Mouse (Mus musculus): Measurements from ENCODE around the gene Yars2.

DNA sequence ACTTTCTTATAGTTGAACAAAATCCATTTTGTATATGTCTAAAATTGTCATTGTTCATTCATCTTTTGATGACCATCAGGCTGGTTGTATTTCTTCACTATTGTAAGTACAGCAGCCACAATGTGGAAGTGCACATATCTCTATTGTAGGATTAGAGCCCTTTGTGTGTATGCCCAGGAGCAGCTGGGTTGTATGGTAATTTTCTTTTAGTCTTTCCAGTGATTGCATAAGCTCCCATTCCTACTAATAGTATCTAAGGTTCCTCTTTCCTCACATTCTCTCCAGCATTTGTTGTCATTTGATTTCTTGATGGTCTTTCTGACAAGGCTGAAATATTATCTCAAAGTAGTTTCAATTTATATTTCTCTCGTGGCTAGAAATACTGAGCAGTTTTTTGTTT is 47.5 kb upstream of the Yars2 start:
- TF ChIP-seq CTCF (IDR thresholded peaks at IDR 0.05; ENCODE audit: borderline replicate concordance, control insufficient read depth, extremely low read depth, insufficient read depth, low read length, poor library complexity) = no peak
- no peak for TF ChIP-seq POLR2A (IDR thresholded peaks at IDR 0.05; ENCODE audit: control insufficient read depth, extremely low read depth, insufficient read depth, low read length, poor library complexity)

All from thymus, adult 2 months (tissue).